Mouse (Mus musculus) fat pad, adult 2 months (tissue): ENCODE results near the gene Col5a1.

Experiments used
- DNase-seq: peaks from one replicate; pipeline ENCODE4 v3.0.0-alpha.2; 2011; ENCODE audit warnings: low read depth, low spot score; ENCODE audit errors: extremely low read depth

Col5a1 gene

GRCm38 (mm10) chr2:27886148-27886551 is at the start of gene Col5a1:
Col5a1 (plus strand) TSS chr2:27886425.
- no peak for DNase-seq

DNA sequence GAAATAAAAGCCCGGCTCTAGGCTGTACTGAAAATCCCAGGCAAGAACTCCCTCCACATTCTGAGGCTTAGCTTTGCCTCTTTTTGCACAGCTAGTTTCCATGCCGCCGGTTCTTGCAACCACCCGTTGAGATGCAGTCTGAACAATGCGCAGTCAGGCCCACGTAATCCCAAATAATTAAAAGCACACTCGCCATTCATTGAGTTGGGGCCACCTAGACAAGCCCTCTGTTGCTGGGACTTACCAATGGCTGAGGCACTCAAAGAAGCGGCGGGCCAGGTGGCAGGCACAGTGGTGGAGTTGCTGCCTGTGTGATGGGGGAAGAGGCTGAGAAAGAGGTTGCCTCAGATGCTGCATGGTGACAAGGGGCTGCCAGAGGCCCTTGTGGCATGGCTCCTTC is 48.1 kb upstream of the Col5a1 start:
- DNase-seq: no peak

GRCm38 (mm10) chr2:27840890-27841289 is 45.3 kb upstream of the Col5a1 start:
- no peak for DNase-seq

GRCm38 (mm10) chr2:27842893-27843292 is 43.3 kb upstream of the Col5a1 start:
- no peak for DNase-seq

DNA sequence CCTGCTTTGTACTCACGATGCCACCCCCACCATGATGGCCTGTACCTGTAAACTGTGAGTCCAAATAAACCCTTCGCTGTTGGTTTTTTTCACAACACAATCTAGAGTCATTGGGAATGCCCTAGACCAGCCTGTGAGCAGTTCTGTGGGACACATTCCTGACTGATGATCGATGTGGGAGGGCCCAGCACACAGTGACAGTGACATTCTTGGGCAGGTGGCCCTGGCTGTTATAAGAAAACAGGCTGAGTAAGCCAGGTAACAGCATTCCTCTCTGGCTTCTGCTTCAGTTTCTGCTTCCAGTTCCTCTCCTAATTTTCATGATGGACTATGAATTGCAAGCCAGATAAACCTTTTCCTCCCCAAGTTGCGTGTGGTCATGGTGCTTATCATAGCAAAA is 41.3 kb upstream of the Col5a1 start:
- DNase-seq: no peak

- no peak for DNase-seq
These were observed 39.2 kb upstream of the Col5a1 start for GRCm38 (mm10) chr2:27847001-27847400.

- no peak for DNase-seq
These were observed 38.3 kb upstream of the Col5a1 start for GRCm38 (mm10) chr2:27847851-27848435.

DNA sequence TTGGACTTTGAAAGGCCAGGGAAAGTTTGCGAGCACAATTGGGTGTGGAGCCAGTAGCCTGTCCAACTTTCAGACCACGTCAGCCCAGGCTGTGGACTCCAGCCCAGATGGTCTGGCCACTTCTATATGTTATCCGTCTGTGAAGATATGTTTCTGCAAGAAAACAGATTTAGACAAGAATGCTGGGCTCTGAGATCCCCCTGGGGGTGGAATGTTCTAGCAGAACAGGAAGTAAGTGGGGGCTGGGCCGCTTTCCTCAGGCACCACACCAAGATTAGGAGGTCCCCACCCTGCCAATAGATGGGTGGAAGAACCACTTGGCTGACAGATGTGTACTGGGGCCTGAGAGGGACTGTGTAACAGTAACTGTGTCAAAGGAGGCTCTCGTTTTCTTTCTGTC is 37.8 kb upstream of the Col5a1 start:
- no peak for DNase-seq

- DNase-seq: no peak
These were observed 27.8 kb upstream of the Col5a1 start for GRCm38 (mm10) chr2:27858348-27858903.

DNA sequence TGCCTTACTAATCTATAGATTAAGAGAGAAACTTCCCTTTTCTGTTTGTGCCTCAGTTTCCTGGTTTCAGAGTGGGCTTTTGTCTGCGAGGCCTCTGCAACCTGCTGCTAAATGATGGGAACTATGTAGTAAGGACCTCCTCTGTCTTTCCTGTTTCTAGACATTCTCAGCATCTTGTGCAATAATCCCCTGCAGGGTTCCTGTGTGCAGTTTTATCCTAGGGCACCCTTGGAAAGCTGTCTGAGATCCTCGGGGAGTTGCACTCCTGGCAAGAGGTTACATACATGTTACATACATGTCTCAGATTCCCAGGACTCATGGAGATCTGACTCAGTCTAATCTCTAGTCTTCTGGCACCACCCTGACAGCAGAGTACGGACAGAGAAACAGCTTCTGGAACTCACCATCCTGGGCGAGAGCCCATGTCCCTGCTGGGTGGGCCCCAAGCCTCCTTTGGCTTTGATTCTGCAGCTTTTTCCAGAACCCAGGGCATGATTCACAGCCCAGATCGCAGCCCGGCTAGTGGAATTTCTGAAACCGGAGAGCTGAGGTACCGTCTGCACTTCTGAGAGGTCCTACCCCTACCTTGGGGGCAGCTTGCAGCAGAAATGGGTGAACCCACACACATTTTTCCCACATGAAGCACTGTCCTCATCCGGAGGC is 24.5 kb upstream of the Col5a1 start:
- DNase-seq: no peak

- DNase-seq: no peak
These were observed 21.5 kb upstream of the Col5a1 start for GRCm38 (mm10) chr2:27864491-27865365.

- DNase-seq: no peak
These were observed 15.6 kb upstream of the Col5a1 start for GRCm38 (mm10) chr2:27870586-27870985.

DNA sequence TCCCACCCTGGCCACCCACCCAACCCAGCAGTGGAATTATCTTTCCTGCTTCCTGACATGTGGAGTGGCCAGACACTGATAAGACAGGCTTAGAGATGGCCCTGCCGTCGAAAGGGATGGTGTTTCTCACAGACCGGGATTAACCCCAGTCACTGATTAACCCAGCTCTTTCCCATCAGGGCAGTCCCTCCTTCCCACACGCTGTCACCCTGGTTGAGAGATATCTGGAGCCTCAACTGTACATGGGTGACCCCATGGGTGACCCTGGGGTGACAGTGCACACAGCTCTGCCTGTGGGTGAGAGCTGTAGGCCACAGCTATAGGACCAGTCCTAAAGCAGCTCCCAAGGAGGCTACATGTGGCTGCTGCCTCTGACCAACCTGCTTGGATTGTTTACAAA is 15.2 kb upstream of the Col5a1 start:
- no peak for DNase-seq

GRCm38 (mm10) chr2:27872276-27872675 is 13.9 kb upstream of the Col5a1 start:
- no peak for DNase-seq

- DNase-seq: no peak
These were observed 13.2 kb upstream of the Col5a1 start for GRCm38 (mm10) chr2:27873030-27873429.

DNA sequence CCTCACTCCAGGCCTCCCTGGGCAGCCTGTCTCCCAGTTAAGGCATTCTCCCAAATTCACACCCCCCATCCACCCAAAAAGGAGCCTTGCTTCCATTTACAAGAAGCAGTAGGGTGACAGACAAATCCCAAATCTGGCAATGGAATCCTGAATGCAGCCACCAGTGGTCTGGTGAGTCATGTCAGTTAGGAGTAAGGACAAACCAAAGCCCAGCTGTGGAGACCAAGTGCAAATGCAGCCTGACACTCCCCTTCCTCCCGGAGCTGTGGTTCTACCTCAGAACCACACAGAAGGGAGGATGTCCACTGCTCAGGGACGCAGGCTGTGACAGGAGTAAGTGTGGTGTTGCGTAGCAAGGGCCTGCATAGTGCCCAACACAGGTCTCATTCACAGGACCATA is 11.6 kb upstream of the Col5a1 start:
- no peak for DNase-seq

GRCm38 (mm10) chr2:27875231-27875630 is 11.0 kb upstream of the Col5a1 start:
- DNase-seq: no peak

- no peak for DNase-seq
These were observed 10.4 kb upstream of the Col5a1 start for GRCm38 (mm10) chr2:27875786-27876185.

GRCm38 (mm10) chr2:27876724-27877504 is 9.3 kb upstream of the Col5a1 start:
- no peak for DNase-seq

- DNase-seq: no peak
These were observed 8.2 kb upstream of the Col5a1 start for GRCm38 (mm10) chr2:27878066-27878465.

- DNase-seq: no peak
These were observed 2.9 kb upstream of the Col5a1 start for GRCm38 (mm10) chr2:27883276-27883675.
